Mouse (Mus musculus): ENCODE measurements at regions not wholly inside any gene's neighbourhood (a gene's known extent, or its start where the extent isn't known, plus 50 kb on each side); places are given as distances from the start of the nearest gene placed in this dataset.

DNA sequence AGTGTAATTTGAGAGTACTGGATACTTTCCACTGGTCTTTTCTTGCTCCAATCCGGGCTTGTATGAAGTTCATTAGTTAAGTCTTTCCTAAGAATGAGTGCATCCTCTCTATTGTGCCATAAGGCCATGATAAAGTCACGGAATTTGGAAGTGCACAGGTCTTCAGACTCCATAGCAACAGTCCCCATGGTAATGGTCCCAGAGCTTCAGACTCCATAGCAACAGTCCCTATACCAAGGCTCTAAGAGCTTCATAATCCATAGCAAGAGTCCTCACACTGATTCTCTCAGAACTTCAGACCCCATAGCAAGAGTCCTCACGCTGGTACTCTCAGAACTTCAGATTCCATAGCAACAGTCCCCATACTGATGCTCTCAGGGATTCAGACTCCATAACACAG, 214.5 kb upstream of the Far2 start:
- DNase-seq (ENCODE audit: low read depth), result no peak

DNA sequence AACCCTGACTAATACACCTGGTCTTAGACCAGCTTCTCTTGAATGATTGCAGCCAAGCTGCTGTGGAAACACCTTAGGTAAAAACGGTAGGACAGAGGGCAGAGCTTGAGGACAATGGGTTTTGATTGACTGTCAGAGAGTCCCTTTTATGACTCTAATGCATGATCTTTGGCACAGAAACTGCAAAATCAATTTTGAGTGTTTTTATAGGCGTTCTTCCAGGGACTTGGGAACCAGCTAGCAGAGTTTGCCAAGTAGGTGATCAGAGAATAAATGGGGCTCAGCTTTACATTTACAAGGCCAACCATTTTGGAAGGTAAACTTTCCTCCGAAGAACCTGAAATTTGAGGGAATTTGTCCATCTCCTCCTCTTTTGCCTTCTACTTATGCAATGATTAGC, 213.6 kb upstream of the Far2 start:
- no peak for DNase-seq (ENCODE audit: low read depth)

DNA sequence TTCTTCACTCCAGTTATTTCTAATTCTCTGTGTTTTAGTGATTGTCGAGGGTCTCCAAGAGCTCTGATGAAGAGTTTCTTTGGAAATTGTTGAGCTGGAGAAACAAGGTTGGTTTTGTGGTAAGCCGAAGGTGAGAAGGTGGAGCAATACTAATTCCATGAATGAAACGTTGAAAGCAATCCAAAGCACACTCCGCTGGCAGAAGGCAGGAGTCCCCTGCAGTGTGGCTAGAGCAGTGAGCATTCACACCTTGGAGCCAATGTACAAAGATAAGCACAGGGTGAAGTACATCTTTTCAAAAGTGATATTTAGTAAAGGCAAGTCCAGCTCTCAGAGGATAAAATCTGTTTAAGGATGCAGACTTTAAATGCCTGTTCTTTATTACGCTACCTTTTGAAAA, 208.2 kb upstream of the Far2 start:
- no peak for DNase-seq (ENCODE audit: low read depth)

- DNase-seq (ENCODE audit: low read depth), result no peak
These were observed 197.1 kb upstream of the Far2 start for GRCm38 (mm10) chr6:147849988-147850387.

- DNase-seq (ENCODE audit: low read depth), result no peak
These were observed 185.9 kb upstream of the Far2 start for GRCm38 (mm10) chr6:147861116-147861515.

GRCm38 (mm10) chr6:147871033-147871432, 176.0 kb upstream of the Far2 start:
- DNase-seq (ENCODE audit: low read depth), result no peak

GRCm38 (mm10) chr6:147873173-147873572, 173.9 kb upstream of the Far2 start:
- no peak for DNase-seq (ENCODE audit: low read depth)

GRCm38 (mm10) chr6:147878485-147878884, 168.6 kb upstream of the Far2 start:
- no peak for DNase-seq (ENCODE audit: low read depth)

DNA sequence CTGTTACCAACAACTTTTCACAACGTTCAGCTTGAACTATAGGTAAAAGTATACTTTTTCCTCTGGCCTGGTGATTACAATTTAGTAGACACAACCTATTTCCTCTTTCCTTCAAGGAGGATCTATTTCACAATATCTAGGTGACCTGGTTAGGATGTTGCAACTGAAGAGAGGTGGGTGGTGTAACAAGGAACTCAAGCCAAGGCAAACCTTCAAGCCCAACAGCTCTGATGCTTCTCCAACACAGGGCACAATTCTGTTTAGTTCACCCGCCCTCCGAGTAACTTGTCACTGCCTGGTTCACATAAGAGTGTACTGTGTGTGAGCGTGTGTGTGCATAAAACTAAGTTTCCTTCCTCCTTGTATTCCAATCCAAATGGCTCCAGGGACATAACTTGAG, 161.2 kb upstream of the Far2 start:
- DNase-seq (ENCODE audit: low read depth), result no peak

GRCm38 (mm10) chr6:147919697-147920096, 127.4 kb upstream of the Far2 start:
- DNase-seq (ENCODE audit: low read depth), result no peak

DNA sequence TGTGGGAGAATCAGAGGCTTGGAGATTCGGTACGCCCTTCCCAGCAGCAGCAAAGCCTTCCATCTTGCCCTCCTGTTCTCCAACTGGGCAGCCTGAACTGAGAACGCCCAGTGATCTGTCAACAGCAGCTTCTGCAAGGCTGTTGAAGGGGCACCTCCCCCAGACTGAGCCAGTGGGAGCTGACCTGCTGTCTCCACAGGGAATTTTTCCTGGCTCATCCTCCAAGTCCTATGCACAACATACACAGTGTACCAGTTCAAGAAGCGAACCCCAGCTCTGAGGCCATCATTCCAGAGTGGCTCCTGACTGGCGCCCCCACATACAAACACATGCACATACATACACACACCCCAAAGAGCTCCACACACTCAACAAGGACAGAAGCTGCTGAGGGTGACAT, 126.0 kb upstream of the Far2 start:
- DNase-seq (ENCODE audit: low read depth), result no peak

GRCm38 (mm10) chr6:147922506-147922905, 124.6 kb upstream of the Far2 start:
- no peak for DNase-seq (ENCODE audit: low read depth)

GRCm38 (mm10) chr6:147923246-147923645, 123.8 kb upstream of the Far2 start:
- no peak for DNase-seq (ENCODE audit: low read depth)

DNA sequence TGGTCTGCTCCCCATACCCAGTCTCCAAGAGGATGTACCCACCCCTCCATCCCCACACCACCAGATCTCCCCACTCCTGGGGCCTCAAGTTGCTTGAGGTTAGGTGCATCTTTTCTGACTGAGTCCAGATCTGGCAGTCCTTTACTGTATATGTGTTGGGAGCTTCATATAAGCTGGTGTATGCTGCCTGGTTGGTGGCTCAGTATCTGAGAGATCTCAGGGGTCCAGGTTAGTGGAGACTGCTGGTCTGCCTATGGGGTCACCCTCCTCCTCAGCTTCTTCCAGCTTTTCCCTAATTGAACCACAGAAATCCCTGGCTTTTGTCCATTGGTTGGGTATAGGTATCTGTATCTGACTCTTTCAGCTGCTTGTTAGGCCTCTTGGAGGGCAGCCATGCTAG, 118.1 kb upstream of the Far2 start:
- DNase-seq (ENCODE audit: low read depth), result no peak

GRCm38 (mm10) chr6:147944020-147944419, 103.0 kb upstream of the Far2 start:
- no peak for DNase-seq (ENCODE audit: low read depth)

GRCm38 (mm10) chr6:147944940-147945676, 102.0 kb upstream of the Far2 start:
- no peak for DNase-seq (ENCODE audit: low read depth)

DNA sequence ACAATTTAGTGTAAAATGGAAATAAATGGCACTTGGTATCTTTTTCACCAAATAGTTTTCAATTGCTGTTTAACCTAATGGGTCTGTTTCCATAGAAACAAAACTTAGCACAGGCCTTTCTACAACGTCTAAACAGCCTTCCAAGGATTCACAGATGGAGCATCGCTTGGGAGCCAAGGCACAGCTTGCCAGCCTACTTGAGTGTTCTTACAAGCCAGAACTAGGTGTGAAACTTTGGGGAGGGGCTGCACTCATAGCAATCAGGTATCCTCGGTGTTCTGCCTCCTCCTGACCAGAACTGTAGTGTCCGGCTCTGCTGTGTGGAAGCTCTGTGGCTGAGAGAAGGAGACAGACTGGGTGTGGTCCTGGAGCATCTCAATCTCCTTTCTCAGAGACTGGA, 99.1 kb upstream of the Far2 start:
- DNase-seq (ENCODE audit: low read depth), result no peak

DNA sequence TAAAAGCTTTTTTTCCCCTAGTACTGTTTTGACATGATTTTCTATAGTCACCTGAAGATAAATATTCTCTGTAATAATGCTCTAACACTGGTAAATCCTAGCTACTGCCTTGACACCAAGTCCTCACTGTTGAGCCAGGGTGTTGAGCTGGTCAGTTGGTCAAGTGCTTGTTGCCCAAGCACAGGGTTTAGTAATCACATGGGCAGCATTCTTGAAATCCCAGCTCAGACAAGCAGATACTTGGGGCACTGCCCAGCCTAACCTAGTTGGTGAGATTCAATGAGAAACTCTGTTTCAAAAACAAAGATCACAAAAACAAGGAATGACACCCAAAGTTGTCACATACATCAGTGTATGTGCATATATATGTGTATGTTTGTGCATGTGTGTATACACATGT, 95.4 kb upstream of the Far2 start:
- DNase-seq (ENCODE audit: low read depth), result no peak

DNA sequence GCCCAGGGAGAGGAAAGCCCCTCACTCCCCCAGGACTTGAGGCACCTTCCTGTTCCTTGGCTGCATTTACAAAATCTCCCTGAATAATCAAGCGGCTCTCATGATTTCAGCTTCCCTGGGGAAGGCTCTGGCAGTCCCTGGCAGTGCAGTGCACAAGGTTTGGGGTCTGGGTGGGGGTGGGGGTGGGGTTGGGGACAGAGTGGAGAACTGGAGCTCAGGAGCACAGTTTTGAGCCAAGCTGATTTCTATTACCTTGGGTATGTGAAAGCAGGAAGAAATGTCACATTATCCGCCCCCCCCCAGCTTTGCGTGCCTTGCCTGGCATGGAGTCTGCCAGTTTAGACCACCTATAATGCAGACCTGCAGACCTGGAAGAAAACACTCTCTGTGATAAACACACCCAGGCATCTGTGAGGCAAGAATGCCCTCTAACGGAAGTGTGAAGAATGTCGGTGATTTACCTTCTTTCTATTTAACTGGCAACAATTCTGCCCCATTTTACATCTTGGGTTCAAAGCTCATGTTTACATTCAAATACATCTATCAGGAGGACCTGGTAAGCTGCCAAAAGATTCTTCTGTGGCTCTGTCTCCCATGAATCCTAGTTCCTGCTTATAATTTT, 93.9 kb upstream of the Far2 start:
- DNase-seq (ENCODE audit: low read depth), result no peak

- DNase-seq (ENCODE audit: low read depth), result no peak
These were observed 93.3 kb upstream of the Far2 start for GRCm38 (mm10) chr6:147953753-147954152.

DNA sequence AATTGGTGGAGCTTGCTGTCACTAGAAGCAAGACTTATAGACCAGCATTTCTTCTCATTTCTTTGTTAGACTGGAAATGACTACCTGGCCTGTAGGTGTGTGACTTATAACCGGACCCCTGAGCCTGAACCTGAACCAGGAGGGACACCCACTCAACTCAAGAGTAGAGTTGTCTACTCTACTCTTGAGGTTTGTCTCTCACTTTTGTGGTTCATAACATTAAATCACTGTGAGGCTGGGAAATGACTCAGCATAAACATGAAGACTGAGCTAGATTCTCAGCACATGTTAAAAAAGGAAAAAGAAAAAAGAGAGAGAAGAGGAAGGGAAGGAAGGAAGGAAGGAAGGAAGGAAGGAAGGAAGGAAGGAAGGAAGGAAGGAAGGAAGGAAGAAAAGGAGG, 92.8 kb upstream of the Far2 start:
- DNase-seq (ENCODE audit: low read depth), result no peak

GRCm38 (mm10) chr6:147954967-147955830, 91.9 kb upstream of the Far2 start:
- DNase-seq (ENCODE audit: low read depth), result no peak

DNA sequence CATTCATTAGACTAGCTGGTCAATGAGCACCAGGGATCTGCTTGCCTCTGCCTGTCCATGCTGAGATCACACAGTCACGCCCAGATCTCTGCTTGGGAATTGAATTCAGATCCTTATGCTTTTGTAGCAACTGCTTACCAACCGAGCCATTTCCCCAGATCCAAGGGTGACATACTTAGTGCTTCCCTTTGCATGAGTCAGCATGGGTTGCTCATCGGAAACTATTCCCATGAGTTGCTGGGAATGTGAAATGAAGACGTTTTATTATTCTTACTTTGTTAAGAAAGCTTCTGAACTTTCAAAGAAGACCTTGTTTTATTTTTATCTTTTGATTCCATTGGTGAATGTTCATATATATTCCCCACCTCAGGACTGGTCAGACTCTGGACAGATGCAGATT, 82.3 kb upstream of the Far2 start:
- no peak for DNase-seq (ENCODE audit: low read depth)
